Mouse (Mus musculus): Measurements from ENCODE around the gene AA986860.

GRCm38 (mm10) chr1:130775234-130775633 lies 43.5 kb downstream of the AA986860 start:
- TF ChIP-seq CTCF (IDR thresholded peaks at IDR 0.05; ENCODE audit: control insufficient read depth, insufficient read depth, insufficient replicate concordance, low read depth, low read length) (no peak), POLR2A (IDR thresholded peaks at IDR 0.05; ENCODE audit: control insufficient read depth, low read depth, low read length) (no peak)
